Mouse (Mus musculus): ENCODE results near the gene Tbx1. TPM values are rescaled to one million over a fixed set of nuclear protein-coding genes. Genes with fewer than 3 reads are reported as not detected.
"Not testable (repeated sequence)": the region's sequence is repeated elsewhere in the genome, so short reads cannot be mapped to it uniquely, and the experiment has no call there.

The Tbx1 gene
- polyA plus RNA-seq, 1 experiment from 2014 or later, result 1.1 TPM

DNA sequence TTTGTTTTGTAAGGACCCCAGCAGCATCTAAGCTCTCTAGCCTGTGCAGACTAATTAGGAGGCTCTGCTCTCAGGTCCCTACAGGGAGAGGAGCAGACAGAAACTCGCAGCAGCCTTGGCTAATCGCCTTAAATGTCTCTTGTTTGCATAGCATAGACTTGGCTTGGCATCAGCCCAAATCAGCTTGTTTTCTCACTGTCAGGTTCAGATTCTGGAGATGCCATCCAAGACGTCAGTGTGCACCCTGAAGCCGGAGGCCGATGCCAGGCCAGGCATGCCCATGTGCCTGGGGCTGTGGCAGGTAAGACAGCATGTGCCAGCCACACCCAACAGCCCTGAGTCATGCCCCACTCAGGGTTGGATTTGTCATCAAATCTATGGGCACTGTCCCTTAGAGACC is 42.6 kb downstream of the Tbx1 start:
- no peaks in the 10 kb centered on the region for H3K36me3 ChIP-seq (ENCODE audit: control insufficient read depth, insufficient read depth, low read length)
- H3K27me3 ChIP-seq (ENCODE audit: control insufficient read depth, insufficient read depth, low read length), result no peaks in the 10 kb centered on the region
- H3K4me2 ChIP-seq (replicated peaks; ENCODE audit: low read depth, low read length), result no peak overlapping the region
- H3K9ac ChIP-seq (replicated peaks; ENCODE audit: low read depth, low read length), result no peak overlapping the region
- ATAC-seq (ENCODE audit: insufficient number of reproducible peaks, insufficient read depth, low FRiP score, low read depth), result no peak
- no peak overlapping the region for H3K4me3 ChIP-seq (ENCODE audit: low read depth, low read length)
- H3K4me1 ChIP-seq (ENCODE audit: control insufficient read depth, insufficient read depth, low read length), result 0 out of 2 replicates have a peak, but pooled peaks cover 6% of the 10 kb centered on the region
- WGBS, result 79% methylated on average over 5 of the region's 5 CpGs
- H3K27ac ChIP-seq (ENCODE audit: low read length), result no peak overlapping the region
- H3K9me3 ChIP-seq (ENCODE audit: control insufficient read depth, low read depth, low read length), result no peaks in the 10 kb centered on the region

DNA sequence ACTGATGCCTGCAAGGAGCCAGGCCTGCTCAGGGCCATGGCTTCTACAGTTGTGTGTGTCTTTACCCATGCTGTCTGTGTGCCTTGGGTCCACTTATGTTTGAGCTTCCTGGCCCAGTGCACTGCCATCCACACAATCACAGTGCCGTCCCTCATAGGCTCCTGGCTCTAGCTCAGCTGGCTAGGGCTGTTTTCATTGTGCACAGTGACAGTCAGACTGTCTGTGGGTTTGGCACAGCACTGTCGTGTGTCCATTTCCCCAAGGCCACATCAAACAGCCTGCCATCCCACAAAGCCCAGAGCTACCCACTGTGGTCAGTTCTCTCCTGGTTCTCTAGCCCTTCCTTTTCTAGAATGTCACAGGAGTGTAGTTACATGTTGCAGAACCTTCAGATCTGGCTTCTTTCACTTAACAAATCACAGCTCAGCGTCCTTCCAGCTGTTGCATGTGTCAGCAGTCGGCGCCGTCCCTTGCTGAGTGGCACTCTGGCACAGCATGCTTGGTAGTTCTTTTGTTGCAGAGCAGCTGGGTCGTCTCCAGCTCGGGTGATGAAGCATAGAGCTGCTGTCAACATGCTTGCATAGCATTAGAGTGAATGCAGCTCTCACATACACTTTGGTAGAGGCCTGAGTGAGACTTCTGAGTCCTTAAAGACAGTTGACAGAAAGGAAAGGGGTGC is 47.2 kb downstream of the Tbx1 start:
- WGBS, result 56% methylated on average over 8 of the region's 8 CpGs
- Histone ChIP-seq H3K4me3 (ENCODE audit: low read depth, low read length) (no peak overlapping the region), H3K36me3 (ENCODE audit: control insufficient read depth, insufficient read depth, low read length) (no peaks in the 10 kb centered on the region), H3K4me1 (ENCODE audit: control insufficient read depth, insufficient read depth, low read length) (no peaks in the 10 kb centered on the region), H3K4me2 (replicated peaks; ENCODE audit: low read depth, low read length) (no peak overlapping the region), H3K27me3 (ENCODE audit: control insufficient read depth, insufficient read depth, low read length) (no peaks in the 10 kb centered on the region), H3K9ac (replicated peaks; ENCODE audit: low read depth, low read length) (no peak overlapping the region), H3K9me3 (ENCODE audit: control insufficient read depth, low read depth, low read length) (no peaks in the 10 kb centered on the region), H3K27ac (ENCODE audit: low read length) (no peak overlapping the region)
- ATAC-seq (ENCODE audit: insufficient number of reproducible peaks, insufficient read depth, low FRiP score, low read depth), result no peak

DNA sequence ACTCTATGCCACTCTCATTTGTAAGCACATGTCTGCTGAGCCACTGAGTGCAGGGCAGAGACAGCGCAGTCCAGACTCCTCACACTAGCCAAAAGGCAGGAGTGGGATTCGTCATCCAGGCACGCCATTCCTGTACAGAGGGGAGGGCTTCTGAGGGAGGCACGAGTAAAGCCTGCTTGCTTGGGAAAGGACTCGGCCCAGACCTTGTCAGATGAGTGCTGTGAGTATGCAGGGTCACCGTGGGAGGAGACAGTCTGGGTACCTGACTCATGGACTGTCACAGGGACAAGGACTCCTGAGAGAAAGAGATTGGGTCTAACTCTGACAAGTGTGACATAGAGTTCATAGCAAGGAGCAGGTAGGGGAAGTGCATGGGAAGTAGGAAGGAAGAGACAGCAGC is 51.2 kb downstream of the Tbx1 start:
- Histone ChIP-seq H3K4me1 (ENCODE audit: control insufficient read depth, insufficient read depth, low read length) (no peaks in the 10 kb centered on the region), H3K9ac (replicated peaks; ENCODE audit: low read depth, low read length) (no peak overlapping the region), H3K4me3 (ENCODE audit: low read depth, low read length) (no peak overlapping the region), H3K27me3 (ENCODE audit: control insufficient read depth, insufficient read depth, low read length) (no peaks in the 10 kb centered on the region), H3K36me3 (ENCODE audit: control insufficient read depth, insufficient read depth, low read length) (no peaks in the 10 kb centered on the region), H3K4me2 (replicated peaks; ENCODE audit: low read depth, low read length) (no peak overlapping the region), H3K9me3 (ENCODE audit: control insufficient read depth, low read depth, low read length) (no peaks in the 10 kb centered on the region), H3K27ac (ENCODE audit: low read length) (no peak overlapping the region)
- WGBS, result 48% methylated on average over 6 of the region's 6 CpGs
- no peak for ATAC-seq (ENCODE audit: insufficient number of reproducible peaks, insufficient read depth, low FRiP score, low read depth)

DNA sequence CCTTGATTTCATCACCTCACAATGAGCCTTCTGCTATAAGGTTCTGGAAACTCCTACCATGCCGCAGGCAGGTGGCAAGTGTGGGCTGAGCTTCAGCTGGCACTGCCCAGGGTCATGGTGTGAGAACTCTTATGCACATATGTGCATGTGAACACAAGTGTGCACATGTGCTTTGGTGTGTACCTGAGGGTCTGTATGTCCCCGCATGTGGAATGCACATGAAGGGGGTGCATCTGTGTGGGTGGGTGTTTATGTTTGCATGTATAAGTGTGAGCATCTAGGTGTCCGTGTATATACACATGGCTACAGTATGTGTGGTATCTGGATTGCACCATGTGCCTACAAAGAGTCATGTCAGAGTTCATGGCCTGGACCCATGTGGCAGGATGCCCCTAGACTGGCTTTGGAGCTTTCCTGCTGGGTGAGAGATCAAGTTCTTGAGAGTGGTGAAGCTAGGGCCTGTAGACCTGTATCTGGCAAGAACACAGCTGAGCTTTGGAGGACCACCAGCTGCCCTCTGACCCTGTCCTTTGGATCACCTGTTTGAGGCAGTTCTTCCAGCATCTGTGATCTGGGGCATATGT is 53.0 kb downstream of the Tbx1 start:
- WGBS, result 94% methylated on average over 3 of the region's 3 CpGs
- H3K4me3 ChIP-seq (ENCODE audit: low read depth, low read length), result no peak overlapping the region
- no peaks in the 10 kb centered on the region for H3K9me3 ChIP-seq (ENCODE audit: control insufficient read depth, low read depth, low read length)
- ATAC-seq (ENCODE audit: insufficient number of reproducible peaks, insufficient read depth, low FRiP score, low read depth), result no peak
- H3K4me1 ChIP-seq (ENCODE audit: control insufficient read depth, insufficient read depth, low read length), result no peaks in the 10 kb centered on the region
- no peak overlapping the region for H3K4me2 ChIP-seq (replicated peaks; ENCODE audit: low read depth, low read length)
- no peaks in the 10 kb centered on the region for H3K27me3 ChIP-seq (ENCODE audit: control insufficient read depth, insufficient read depth, low read length)
- no peak overlapping the region for H3K9ac ChIP-seq (replicated peaks; ENCODE audit: low read depth, low read length)
- no peaks in the 10 kb centered on the region for H3K36me3 ChIP-seq (ENCODE audit: control insufficient read depth, insufficient read depth, low read length)
- no peak overlapping the region for H3K27ac ChIP-seq (ENCODE audit: low read length)

DNA sequence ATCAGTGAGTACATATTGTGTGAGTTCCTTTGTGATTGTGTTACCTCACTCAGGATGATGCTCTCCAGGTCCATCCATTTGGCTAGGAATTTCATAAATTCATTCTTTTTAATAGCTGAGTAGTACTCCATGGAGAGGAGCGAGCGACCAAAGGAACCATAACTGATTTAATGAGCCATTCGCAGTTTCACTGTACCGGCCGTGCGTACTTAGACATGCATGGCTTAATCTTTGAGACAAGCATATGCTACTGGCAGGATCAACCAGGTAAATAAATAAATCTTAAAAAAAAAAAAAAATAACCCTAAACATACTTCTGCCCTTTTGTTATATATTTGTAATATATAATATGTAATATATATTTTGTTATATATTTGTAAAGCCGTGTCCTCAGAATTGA is 57.4 kb downstream of the Tbx1 start:
- not testable (repeated sequence) for H3K4me2 ChIP-seq (replicated peaks; ENCODE audit: low read depth, low read length); H3K9me3 ChIP-seq (ENCODE audit: control insufficient read depth, low read depth, low read length); H3K9ac ChIP-seq (replicated peaks; ENCODE audit: low read depth, low read length); H3K36me3 ChIP-seq (ENCODE audit: control insufficient read depth, insufficient read depth, low read length); H3K4me1 ChIP-seq (ENCODE audit: control insufficient read depth, insufficient read depth, low read length); H3K27ac ChIP-seq (ENCODE audit: low read length); H3K4me3 ChIP-seq (ENCODE audit: low read depth, low read length); H3K27me3 ChIP-seq (ENCODE audit: control insufficient read depth, insufficient read depth, low read length)
- WGBS, result 96% methylated on average over 7 of the region's 7 CpGs
- ATAC-seq (ENCODE audit: insufficient number of reproducible peaks, insufficient read depth, low FRiP score, low read depth), result peak; percentile 100

Other genes starting within 250 kb of the Tbx1 start
- 27.2 and 27.4 TPM in 2 replicates for gene Tango2, start 242.6 kb downstream of the Tbx1 start, polyA plus RNA-seq (2014; fragmentation: Nextera tagmentation; extraction: Ambion mirVana)
- gene Arvcf, start 242.5 kb downstream of the Tbx1 start, polyA plus RNA-seq (2014; fragmentation: Nextera tagmentation; extraction: Ambion mirVana), result 26.9 and 27.9 TPM in 2 replicates
- 18.5 and 18.8 TPM in 2 replicates for gene Txnrd2, start 164.3 kb downstream of the Tbx1 start, polyA plus RNA-seq (2014; fragmentation: Nextera tagmentation; extraction: Ambion mirVana)
- 94.3 and 99.0 TPM in 2 replicates for gene Comt, start 163.8 kb downstream of the Tbx1 start, polyA plus RNA-seq (2014; fragmentation: Nextera tagmentation; extraction: Ambion mirVana)
- gene Gnb1l, start 92.0 kb downstream of the Tbx1 start, polyA plus RNA-seq (2014; fragmentation: Nextera tagmentation; extraction: Ambion mirVana), result 12.3 and 15.5 TPM in 2 replicates
- 3.1 and 3.5 TPM in 2 replicates for gene Rtl10, start 91.8 kb downstream of the Tbx1 start, polyA plus RNA-seq (2014; fragmentation: Nextera tagmentation; extraction: Ambion mirVana)
- gene Gp1bb, start 31.7 kb upstream of the Tbx1 start, polyA plus RNA-seq (2014; fragmentation: Nextera tagmentation; extraction: Ambion mirVana), result 1.1 and 1.5 TPM in 2 replicates
- gene Gm49601, start 35.8 kb upstream of the Tbx1 start, polyA plus RNA-seq (2014; fragmentation: Nextera tagmentation; extraction: Ambion mirVana), result 0.67 and 1.3 TPM in 2 replicates
- gene Sept5, start 39.3 kb upstream of the Tbx1 start, polyA plus RNA-seq (2014; fragmentation: Nextera tagmentation; extraction: Ambion mirVana), result 17.1 and 18.9 TPM in 2 replicates
- 15.5 and 17.9 TPM in 2 replicates for gene Cldn5, start 186.2 kb upstream of the Tbx1 start, polyA plus RNA-seq (2014; fragmentation: Nextera tagmentation; extraction: Ambion mirVana)
- 85.4 and 85.7 TPM in 2 replicates for gene Ufd1, start 221.1 kb upstream of the Tbx1 start, polyA plus RNA-seq (2014; fragmentation: Nextera tagmentation; extraction: Ambion mirVana)
- 43.1 and 43.8 TPM in 2 replicates for gene Cdc45, start 221.3 kb upstream of the Tbx1 start, polyA plus RNA-seq (2014; fragmentation: Nextera tagmentation; extraction: Ambion mirVana)
- 37.4 and 47.6 TPM in 2 replicates for gene 2510002D24Rik, start 245.9 kb upstream of the Tbx1 start, polyA plus RNA-seq (2014; fragmentation: Nextera tagmentation; extraction: Ambion mirVana)
- not detected in 2 replicates for gene Gm28539, start 245.9 kb upstream of the Tbx1 start, polyA plus RNA-seq (2014; fragmentation: Nextera tagmentation; extraction: Ambion mirVana)

Measured in stomach, embryonic 14.5 days (tissue).